Mouse (Mus musculus) ES-E14 (cell line): ENCODE results near the gene Tshz2. TPM values are rescaled to one million over a fixed set of nuclear protein-coding genes. Genes with fewer than 3 reads are reported as not detected.

Source experiments
- DNase-seq: peaks from one replicate; pipeline ENCODE4 v3.0.0-alpha.2; 2013; ENCODE audit warnings: low read depth, low spot score
- H3K27ac ChIP-seq: 2 replicates; pipeline ENCODE4 v1.5.1; 2012; ENCODE audit warnings: low read depth, mild to moderate bottlenecking, low read length, moderate library complexity, mixed read lengths; ENCODE audit not compliant: poor library complexity, insufficient read depth, severe bottlenecking
- H3K36me3 ChIP-seq: 2 replicates; pipeline ENCODE4 v1.6.1; 2012; ENCODE audit warnings: mild to moderate bottlenecking, low read length, moderate library complexity, mixed read lengths; ENCODE audit not compliant: control insufficient read depth, poor library complexity, insufficient read depth, severe bottlenecking
- H3K4me1 ChIP-seq, 2 experiments: fragments of 150-350 bp in 1 of 2; sonication (generic) in 1 of 2; 2 replicates each; pipeline ENCODE4 v1.6.1; 2012; ENCODE audit warnings: low read length in 2 of 2, mild to moderate bottlenecking in 1 of 2, mixed read lengths in 1 of 2; ENCODE audit not compliant: control insufficient read depth in 2 of 2, insufficient read depth in 2 of 2, poor library complexity in 1 of 2
- H3K4me3 ChIP-seq, 2 experiments: fragments of 150-350 bp in 1 of 2; sonication (generic) in 1 of 2; 2 replicates each; pipeline ENCODE4 v1.5.1; 2012; ENCODE audit warnings: low read length in 2 of 2, low read depth in 1 of 2, mild to moderate bottlenecking in 1 of 2, mixed read lengths in 1 of 2; ENCODE audit not compliant: insufficient read depth in 1 of 2, poor library complexity in 1 of 2, severe bottlenecking in 1 of 2
- H3K9ac ChIP-seq: 2 replicates; pipeline ENCODE4 v1.6.1; 2012; ENCODE audit warnings: low read depth, mild to moderate bottlenecking, low read length, mixed read lengths; ENCODE audit not compliant: poor library complexity, insufficient read depth, severe bottlenecking
- H3K9me3 ChIP-seq: fragments of 150-350 bp; sonication (generic); 2 replicates; pipeline ENCODE4 v1.6.1; 2012; ENCODE audit warnings: low read depth, mild to moderate bottlenecking, low read length; ENCODE audit not compliant: control insufficient read depth, insufficient read depth
- CHD2 ChIP-seq: IDR thresholded peaks from 2 replicates; pipeline ENCODE4 v1.6.1; 2014; ENCODE audit warnings: mild to moderate bottlenecking, low read depth, low read length, inconsistent platforms
- HCFC1 ChIP-seq: IDR thresholded peaks from 2 replicates; pipeline ENCODE4 v1.6.1; 2012; ENCODE audit warnings: low read length, inconsistent platforms, borderline replicate concordance; ENCODE audit not compliant: insufficient read depth
- MAFK ChIP-seq: IDR thresholded peaks from 2 replicates; pipeline ENCODE4 v1.6.1; 2014; ENCODE audit warnings: mild to moderate bottlenecking, low read depth, low read length, inconsistent platforms; ENCODE audit not compliant: insufficient read depth
- ZC3H11A ChIP-seq: IDR thresholded peaks from 2 replicates; pipeline ENCODE4 v1.6.1; 2012; ENCODE audit warnings: low read depth, mild to moderate bottlenecking, inconsistent platforms, low read length, borderline replicate concordance
- ZNF384 ChIP-seq: IDR thresholded peaks from 2 replicates; pipeline ENCODE4 v1.6.1; 2012; ENCODE audit warnings: low read depth, low read length, inconsistent platforms
- in situ Hi-C, 2 experiments: fragments of 600-800 bp; cut with MboI; formaldehyde crosslinking; loops; one replicate each; pipeline ENCODE4 v1.15.1; 2025; ENCODE audit warnings: low sequenced_read_pairs in 2 of 2, inconsistent platforms in 1 of 2; ENCODE audit not compliant: unreplicated experiment in 2 of 2
- total RNA-seq: library from RNA; depleted of rRNA; stranded (reverse); fragments of 300-350 nt; gene quantifications from 2 replicates; pipeline ENCODE4 v1.2.3, GENCODE M21; 2012

Tshz2 gene
- total RNA-seq, 1 experiment = 0.27 TPM

- Histone ChIP-seq H3K36me3 (no peaks in the 10 kb centered on the region), H3K9ac (no peak overlapping the region), H3K9me3 (no peaks in the 10 kb centered on the region), H3K4me3 (no peak overlapping the region), H3K27ac (no peak overlapping the region), H3K4me1 (no peaks in the 10 kb centered on the region)
- no peak for DNase-seq
- no peak for TF ChIP-seq MAFK
- TF ChIP-seq ZC3H11A = no peak
- TF ChIP-seq CHD2 = no peak
- no peak for TF ChIP-seq ZNF384
- no peak for TF ChIP-seq HCFC1
- in situ Hi-C loops = no loop called here
Measured at GRCm38 (mm10) chr2:169814351-169814750, 181.5 kb downstream of the Tshz2 start.

- Histone ChIP-seq H3K27ac (no peak overlapping the region), H3K9me3 (no peaks in the 10 kb centered on the region), H3K9ac (no peak overlapping the region), H3K36me3 (no peaks in the 10 kb centered on the region), H3K4me1 (no peaks in the 10 kb centered on the region), H3K4me3 (no peak overlapping the region)
- in situ Hi-C loops = no loop called here
- DNase-seq = no peak
- no peak for TF ChIP-seq MAFK
- no peak for TF ChIP-seq HCFC1
- no peak for TF ChIP-seq CHD2
- no peak for TF ChIP-seq ZNF384
- TF ChIP-seq ZC3H11A = no peak
Measured at GRCm38 (mm10) chr2:169814757-169815156, 181.9 kb downstream of the Tshz2 start.

GRCm38 (mm10) chr2:169821021-169821441 lies 188.2 kb downstream of the Tshz2 start:
- Histone ChIP-seq H3K36me3 (no peaks in the 10 kb centered on the region), H3K4me1 (no peaks in the 10 kb centered on the region), H3K27ac (no peak overlapping the region), H3K9me3 (no peaks in the 10 kb centered on the region), H3K4me3 (no peak overlapping the region), H3K9ac (no peak overlapping the region)
- no peak for TF ChIP-seq ZC3H11A
- TF ChIP-seq CHD2 = no peak
- no peak for TF ChIP-seq ZNF384
- DNase-seq = no peak
- in situ Hi-C loops = no loop called here

GRCm38 (mm10) chr2:169825908-169826307 lies 193.1 kb downstream of the Tshz2 start:
- H3K4me1 ChIP-seq = no peaks in the 10 kb centered on the region
- H3K4me3 ChIP-seq = no peak overlapping the region
- H3K9ac ChIP-seq = no peak overlapping the region
- no peak for TF ChIP-seq ZNF384
- TF ChIP-seq CHD2 = no peak
- no peak for TF ChIP-seq ZC3H11A
- no peak for TF ChIP-seq HCFC1
- no peak for TF ChIP-seq MAFK
- H3K9me3 ChIP-seq = no peaks in the 10 kb centered on the region
- H3K36me3 ChIP-seq = no peaks in the 10 kb centered on the region
- no peak for DNase-seq
- in situ Hi-C loops = no loop called here
- H3K27ac ChIP-seq = no peak overlapping the region

GRCm38 (mm10) chr2:169826316-169826715 lies 193.5 kb downstream of the Tshz2 start:
- Histone ChIP-seq H3K27ac (no peak overlapping the region), H3K9me3 (no peaks in the 10 kb centered on the region), H3K4me3 (no peak overlapping the region), H3K4me1 (no peaks in the 10 kb centered on the region), H3K36me3 (no peaks in the 10 kb centered on the region), H3K9ac (no peak overlapping the region)
- no peak for TF ChIP-seq ZNF384
- no peak for TF ChIP-seq HCFC1
- no peak for TF ChIP-seq ZC3H11A
- TF ChIP-seq CHD2 = no peak
- TF ChIP-seq MAFK = no peak
- in situ Hi-C loops = no loop called here
- DNase-seq = no peak
